Mouse (Mus musculus) frontal cortex, postnatal 36 days (tissue): ENCODE measurements at regions not wholly inside any gene's neighbourhood (a gene's known extent, or its start where the extent isn't known, plus 50 kb on each side); places are given as distances from the start of the nearest gene placed in this dataset.

ENCODE experiments used
- DNase-seq, 2 experiments: peaks; one replicate each; pipeline ENCODE4 v3.0.0; 2022; ENCODE audit warnings: low spot score in 2 of 2

DNA sequence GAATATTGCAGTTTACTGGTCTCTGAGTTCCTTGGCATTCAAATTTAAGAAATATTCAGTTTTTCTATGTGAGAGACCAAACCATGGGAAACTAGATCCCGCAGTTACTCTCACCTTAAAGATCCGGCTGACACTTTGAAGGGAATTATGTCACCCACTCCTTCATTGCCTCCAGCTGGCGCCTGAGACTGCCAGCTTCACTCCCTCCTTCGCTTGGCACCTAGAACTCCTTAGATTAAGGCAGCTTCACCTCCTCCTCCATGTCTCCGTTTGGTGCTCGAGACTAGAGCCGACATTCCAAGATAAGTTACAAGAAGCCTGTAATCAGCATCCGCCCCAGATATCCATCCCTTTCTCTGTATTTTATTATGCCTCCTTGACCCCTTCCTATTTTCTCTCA, 269.3 kb upstream of the Slitrk4 start:
- peak; percentile 6 to 40 for DNase-seq

DNA sequence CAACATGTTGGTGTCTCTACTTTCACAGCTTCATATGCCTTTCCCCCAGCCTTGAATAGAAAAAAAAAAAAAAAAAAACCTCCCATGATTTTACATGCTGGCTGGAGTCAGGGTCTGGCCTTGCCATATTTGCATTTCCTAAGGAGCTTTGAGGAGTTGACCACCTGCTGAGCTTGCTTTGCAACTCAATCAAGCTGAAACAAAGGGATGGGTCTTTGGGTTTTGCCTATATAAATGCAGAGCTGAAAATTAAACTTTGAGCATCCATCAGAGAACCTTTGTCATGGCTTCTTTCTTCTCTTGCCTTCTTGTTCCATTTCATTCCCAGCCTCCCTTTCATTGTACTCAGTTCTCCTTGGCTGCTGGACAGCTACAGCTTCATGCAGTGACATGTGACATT, 228.2 kb upstream of the Slitrk4 start:
- no peak for DNase-seq
